Mouse (Mus musculus) CH12.LX (cell line): ENCODE measurements around the gene Bcl2l14. TPM values are rescaled to one million over a fixed set of nuclear protein-coding genes. Genes with fewer than 3 reads are reported as not detected.

Experiments
- DNase-seq: peaks from one replicate; pipeline ENCODE4 v3.0.0-alpha.2; 2013; ENCODE audit errors: extremely low read depth
- H3K27ac ChIP-seq: 2 replicates; pipeline ENCODE4 v1.5.1; 2012; ENCODE audit warnings: low read depth, mild to moderate bottlenecking, control low read depth, moderate library complexity; ENCODE audit not compliant: insufficient read depth
- H3K27me3 ChIP-seq: replicated peaks from 2 replicates; pipeline ENCODE3; 2012; ENCODE audit warnings: inconsistent platforms
- H3K36me3 ChIP-seq, 2 experiments: replicated peaks in 1 of 2; 2 replicates each; pipeline versions ENCODE3 to v1.6.1; 2012; ENCODE audit warnings: inconsistent platforms in 1 of 2, low read length in 1 of 2, mild to moderate bottlenecking in 1 of 2, mixed read lengths in 1 of 2, moderate library complexity in 1 of 2; ENCODE audit not compliant: control insufficient read depth in 1 of 2, insufficient read depth in 1 of 2
- H3K4me1 ChIP-seq, 2 experiments: 2 replicates each; pipeline ENCODE4 v1.6.1; 2012; ENCODE audit warnings: inconsistent platforms in 1 of 2, moderate library complexity in 1 of 2; ENCODE audit not compliant: insufficient read depth in 2 of 2, control insufficient read depth in 1 of 2
- H3K4me2 ChIP-seq: 2 replicates; pipeline ENCODE4 v1.6.1; 2012; ENCODE audit warnings: low read depth, mild to moderate bottlenecking, control low read depth; ENCODE audit not compliant: poor library complexity, insufficient read depth, severe bottlenecking
- H3K4me3 ChIP-seq, 3 experiments: fragments of 150-350 bp in 1 of 3; sonication (generic) in 1 of 3; replicated peaks in 1 of 3; 2 replicates each; pipeline versions ENCODE3 to v1.5.1; 2011 to 2012; ENCODE audit warnings: low read depth in 2 of 3, low read length in 2 of 3, mild to moderate bottlenecking in 2 of 3, moderate library complexity in 2 of 3, control low read depth in 1 of 3, improper control_type of control experiment in 1 of 3, inconsistent platforms in 1 of 3, mixed read lengths in 1 of 3; ENCODE audit not compliant: poor library complexity in 1 of 3
- H3K79me2 ChIP-seq: replicated peaks from 2 replicates; pipeline ENCODE4 v1.6.1; 2012; ENCODE audit warnings: mild to moderate bottlenecking, moderate library complexity; ENCODE audit not compliant: control insufficient read depth, poor library complexity, insufficient read depth, severe bottlenecking; ENCODE audit errors: extremely low read depth
- H3K9ac ChIP-seq: 2 replicates; pipeline ENCODE4 v1.6.1; 2012; ENCODE audit warnings: low read depth, mild to moderate bottlenecking, control low read depth, moderate library complexity; ENCODE audit not compliant: insufficient read depth
- H3K9me3 ChIP-seq: replicated peaks from 2 replicates; pipeline ENCODE3; 2012; ENCODE audit warnings: low read length, inconsistent platforms, mixed read lengths
- BHLHE40 ChIP-seq: IDR thresholded peaks from 2 replicates; pipeline ENCODE4 v1.6.1; 2011; ENCODE audit warnings: mild to moderate bottlenecking, low read depth, low read length, improper control_type of control experiment
- CTCF ChIP-seq, 2 experiments: IDR thresholded peaks in 1 of 2; conservative IDR thresholded peaks in 1 of 2; 2 replicates each; pipeline ENCODE4 v1.5.1; 2011 to 2012; ENCODE audit warnings: low read depth in 2 of 2, low read length in 2 of 2, improper control_type of control experiment in 1 of 2, inconsistent platforms in 1 of 2, mild to moderate bottlenecking in 1 of 2, moderate library complexity in 1 of 2
- E2F4 ChIP-seq: IDR thresholded peaks from 2 replicates; pipeline ENCODE4 v1.6.1; 2011; ENCODE audit warnings: low read depth, low read length, improper control_type of control experiment; ENCODE audit not compliant: insufficient replicate concordance
- IRF4 ChIP-seq: IDR thresholded peaks from 2 replicates; pipeline ENCODE4 v1.6.1; 2014; ENCODE audit warnings: low read depth, mild to moderate bottlenecking, inconsistent platforms, low read length, improper control_type of control experiment
- JUN ChIP-seq: IDR thresholded peaks from 2 replicates; pipeline ENCODE4 v1.6.1; 2011; ENCODE audit warnings: low read depth, mild to moderate bottlenecking, low read length, improper control_type of control experiment, moderate library complexity; ENCODE audit not compliant: insufficient read depth
- JUND ChIP-seq: conservative IDR thresholded peaks from 2 replicates; pipeline ENCODE4 v1.6.1; 2011; ENCODE audit warnings: low read depth, low read length, improper control_type of control experiment
- MXI1 ChIP-seq: IDR thresholded peaks from 2 replicates; pipeline ENCODE4 v1.6.1; 2011; ENCODE audit warnings: mild to moderate bottlenecking, low read depth, low read length, improper control_type of control experiment
- RAD21 ChIP-seq: IDR thresholded peaks from 2 replicates; pipeline ENCODE4 v1.6.1; 2011; ENCODE audit warnings: low read depth, mild to moderate bottlenecking, low read length, improper control_type of control experiment, moderate library complexity
- RCOR1 ChIP-seq: conservative IDR thresholded peaks from 2 replicates; pipeline ENCODE4 v1.6.1; 2012; ENCODE audit warnings: low read depth, mild to moderate bottlenecking, inconsistent platforms, low read length, improper control_type of control experiment
- SIN3A ChIP-seq: IDR thresholded peaks from 2 replicates; pipeline ENCODE4 v1.6.1; 2012; ENCODE audit warnings: low read length, improper control_type of control experiment, inconsistent platforms
- SMC3 ChIP-seq: IDR thresholded peaks from 2 replicates; pipeline ENCODE4 v1.6.1; 2011; ENCODE audit warnings: low read depth, low read length, improper control_type of control experiment
- TBP ChIP-seq: conservative IDR thresholded peaks from 2 replicates; pipeline ENCODE4 v1.6.1; 2011; ENCODE audit warnings: low read depth, low read length, improper control_type of control experiment
- TCF12 ChIP-seq: IDR thresholded peaks from 2 replicates; pipeline ENCODE4 v1.6.1; 2014; ENCODE audit warnings: low read depth, mild to moderate bottlenecking, inconsistent platforms, low read length, improper control_type of control experiment
- ZKSCAN1 ChIP-seq: IDR thresholded peaks from 2 replicates; pipeline ENCODE4 v1.6.1; 2012; ENCODE audit warnings: low read depth, inconsistent platforms, low read length, improper control_type of control experiment, borderline replicate concordance
- ZNF384 ChIP-seq: IDR thresholded peaks from 2 replicates; pipeline ENCODE4 v1.6.1; 2012; ENCODE audit warnings: low read depth, low read length, improper control_type of control experiment, inconsistent platforms
- dilution Hi-C: fragments of 300-500 bp; cut with MboI; formaldehyde crosslinking; loops from 2 replicates; pipeline ENCODE4 v1.14.3; 2020; ENCODE audit warnings: low sequenced_read_pairs; ENCODE audit not compliant: extremely low pct_unique_long_range_greater_than_20kb, extremely low pct_ligation_motif_present
- in situ Hi-C: fragments of 300-500 bp; cut with MboI; formaldehyde crosslinking; loops from 3 replicates; pipeline ENCODE4 v1.14.3; 2019; ENCODE audit warnings: low sequenced_read_pairs, low pct_ligation_motif_present, low pct_unique_long_range_greater_than_20kb, mixed read lengths
- polyA plus RNA-seq: library from polyadenylated mRNA; unstranded; fragments of >175 nt; gene quantifications from 2 replicates; pipeline ENCODE4 v1.2.1, GENCODE M21; 2012; ENCODE audit warnings: low read depth; ENCODE audit not compliant: insufficient read length
- total RNA-seq, 2 experiments: library from RNA; depleted of rRNA; stranded (reverse); fragments of 300-350 nt in 1 of 2; fragments of >200 nt in 1 of 2; gene quantifications; 2 replicates each; pipeline ENCODE4 v1.2.3; 2012 to 2014

Gene Bcl2l14
- total and polyA plus RNA-seq, 3 experiments = 0.93 to 4.4 (median 3.0) TPM

DNA sequence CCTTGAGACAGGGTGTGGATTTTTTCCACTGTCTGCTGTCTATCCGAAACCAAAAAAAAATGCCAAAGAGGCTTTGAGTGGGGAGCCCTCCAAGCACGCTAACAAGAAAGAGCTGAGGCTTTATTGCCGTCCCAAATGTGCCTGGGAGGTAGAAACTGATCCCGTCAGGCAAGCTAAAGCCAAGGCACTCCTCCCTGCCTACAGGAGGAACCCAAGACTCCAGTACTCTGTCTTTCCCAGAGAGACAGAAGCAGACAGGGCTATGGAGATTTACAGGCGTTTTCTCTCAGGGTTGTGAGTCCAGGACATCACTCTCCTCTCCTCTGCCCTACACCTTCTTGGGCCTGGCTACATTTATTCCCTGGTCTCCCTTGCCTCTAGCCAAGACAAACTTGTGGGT, 32.3 kb downstream of the Bcl2l14 start:
- peaks cover 0 to 15% of the 10 kb centered on the region in 2 experiments for H3K36me3 ChIP-seq
- no peaks in the 10 kb centered on the region for H3K79me2 ChIP-seq
- TF ChIP-seq JUND (no peak), ZNF384 (no peak), SIN3A (no peak), IRF4 (no peak), E2F4 (no peak), TCF12 (no peak), CTCF (conservative IDR thresholded peaks at IDR 0.05 in 1 of 2, IDR thresholded peaks at IDR 0.05 in 1 of 2; ENCODE audit: low read depth in 2 of 2, low read length in 2 of 2) (no peak), ZKSCAN1 (no peak), TBP (no peak), RCOR1 (no peak), JUN (no peak), MXI1 (no peak)
- H3K9me3 ChIP-seq = peaks cover 8% of the 10 kb centered on the region
- in situ Hi-C loops (loop anchor here (25.0 kb wide), 1 partner anchor 434 kb away; no protein-coding TSS in a partner anchor), dilution Hi-C loops (no loop called here)
- no peak overlapping the region for H3K4me2 ChIP-seq
- DNase-seq = no peak
- no peak overlapping the region for H3K27ac ChIP-seq
- H3K9ac ChIP-seq = no peak overlapping the region
- H3K4me1 ChIP-seq = peaks cover 4 to 10% of the 10 kb centered on the region in 2 experiments
- no peak overlapping the region for H3K4me3 ChIP-seq
- H3K27me3 ChIP-seq = no peaks in the 10 kb centered on the region

DNA sequence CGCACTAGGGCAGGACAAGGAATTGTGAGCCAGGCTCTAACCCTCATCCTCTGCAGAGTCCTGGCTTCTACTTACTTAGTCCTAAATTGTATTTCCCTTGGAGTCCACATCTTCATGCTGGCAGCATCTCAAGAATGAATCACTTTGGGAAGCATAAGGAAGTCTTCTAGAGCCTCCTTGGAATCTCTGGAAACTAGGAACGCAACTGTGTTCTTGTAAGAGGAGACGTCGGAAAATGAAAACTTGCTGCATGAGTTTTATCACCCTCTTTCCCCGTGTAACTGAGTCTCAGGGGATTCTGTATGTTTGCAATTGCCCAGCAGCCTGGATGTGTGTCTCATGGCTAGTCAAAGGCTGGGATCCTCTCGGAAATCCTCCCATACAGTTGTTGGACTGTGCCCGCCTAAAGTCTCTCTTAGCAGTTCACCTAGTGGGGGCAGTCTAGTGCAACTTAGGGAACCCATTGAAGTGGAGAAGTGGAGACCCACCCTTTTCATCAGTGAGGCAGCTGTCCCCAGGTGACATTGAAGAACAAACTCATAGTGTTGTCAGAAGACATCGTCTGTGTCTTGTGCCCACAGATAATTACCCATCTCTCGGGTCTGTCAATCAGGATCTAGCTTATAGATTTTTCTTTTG, 34.2 kb downstream of the Bcl2l14 start:
- H3K79me2 ChIP-seq = no peaks in the 10 kb centered on the region
- DNase-seq = no peak
- peaks cover 0 to 13% of the 10 kb centered on the region in 2 experiments for H3K36me3 ChIP-seq
- peaks cover 8% of the 10 kb centered on the region for H3K9me3 ChIP-seq
- H3K27me3 ChIP-seq = no peaks in the 10 kb centered on the region
- dilution Hi-C loops (no loop called here), in situ Hi-C loops (loop anchor here (5.0 to 25.0 kb wide), 2 partner anchors 187 to 432 kb away; no protein-coding TSS in a partner anchor)
- no peak overlapping the region for H3K9ac ChIP-seq
- H3K27ac ChIP-seq = no peak overlapping the region
- no peak overlapping the region for H3K4me2 ChIP-seq
- H3K4me1 ChIP-seq = peaks cover 4 to 23% of the 10 kb centered on the region in 2 experiments
- TF ChIP-seq CTCF (conservative IDR thresholded peaks at IDR 0.05 in 1 of 2, IDR thresholded peaks at IDR 0.05 in 1 of 2; ENCODE audit: low read depth in 2 of 2, low read length in 2 of 2) (peak in 1 of 2 experiments; percentile 48; a peak in 2 of 4 replicates), RAD21 (peak; percentile 18), SMC3 (0 out of 2 replicates have a peak, but pooled peaks have one; percentile 17), TBP (no peak), BHLHE40 (no peak)
- H3K4me3 ChIP-seq = no peak overlapping the region
